Mouse (Mus musculus): Measurements from ENCODE around the gene Sult2a7. TPM values are rescaled to one million over a fixed set of nuclear protein-coding genes. Genes with fewer than 3 reads are reported as not detected.

Sult2a7 gene
- not detected for polyA plus RNA-seq (2014; fragmentation: Illumina TruSeq; extraction: RNeasy Lipid Tissue Mini Kit (QIAGEN cat#74804))

GRCm38 (mm10) chr7:14494130-14494529 is at the start of gene Sult2a7:
Gene Sult2a7 (minus strand): TSS chr7:14494230.

GRCm38 (mm10) chr7:14446534-14446933 is 47.5 kb downstream of the Sult2a7 start, which contains the start of gene Sult2a8:
Gene Sult2a8 (minus strand): TSS chr7:14446769.

Other genes with a start within 250 kb of the Sult2a7 start
- not detected for gene Sult2a6, start 239.4 kb downstream of the Sult2a7 start, polyA plus RNA-seq (2014; fragmentation: Illumina TruSeq; extraction: RNeasy Lipid Tissue Mini Kit (QIAGEN cat#74804))
- gene Obox8, start 160.7 kb downstream of the Sult2a7 start, polyA plus RNA-seq (2014; fragmentation: Illumina TruSeq; extraction: RNeasy Lipid Tissue Mini Kit (QIAGEN cat#74804)) = not detected
- not detected for gene Sult2a8, start 47.5 kb downstream of the Sult2a7 start, polyA plus RNA-seq (2014; fragmentation: Illumina TruSeq; extraction: RNeasy Lipid Tissue Mini Kit (QIAGEN cat#74804))
- 0.26 TPM for gene Vmn1r90, start 69.3 kb upstream of the Sult2a7 start, polyA plus RNA-seq (2014; fragmentation: Illumina TruSeq; extraction: RNeasy Lipid Tissue Mini Kit (QIAGEN cat#74804))
- 11.9 TPM for gene Obox7, start 165.3 kb upstream of the Sult2a7 start, polyA plus RNA-seq (2014; fragmentation: Illumina TruSeq; extraction: RNeasy Lipid Tissue Mini Kit (QIAGEN cat#74804))

All from ovary, adult 10 weeks (tissue).